Mouse (Mus musculus) olfactory bulb, adult 2 months (tissue): Measurements from ENCODE around the gene Armcx2. TPM values are rescaled to one million over a fixed set of nuclear protein-coding genes. Genes with fewer than 3 reads are reported as not detected.

Source experiments
- H3K27ac ChIP-seq: fragments of 200-500 bp; 2 replicates; pipeline ENCODE4 v1.5.1; 2012; ENCODE audit warnings: low read depth, low read length; ENCODE audit not compliant: insufficient read depth
- H3K4me1 ChIP-seq: fragments of 200-500 bp; 2 replicates; pipeline ENCODE4 v1.6.1; 2012; ENCODE audit warnings: low read length; ENCODE audit not compliant: control insufficient read depth, insufficient read depth
- H3K4me3 ChIP-seq: fragments of 200-500 bp; 2 replicates; pipeline ENCODE4 v1.5.1; 2012; ENCODE audit warnings: mild to moderate bottlenecking, low read depth, low read length, moderate library complexity; ENCODE audit not compliant: insufficient read depth
- CTCF ChIP-seq: fragments of 200-500 bp; IDR thresholded peaks from 2 replicates; pipeline ENCODE4 v1.5.1; 2012; ENCODE audit warnings: low read depth, mild to moderate bottlenecking, low read length, moderate library complexity; ENCODE audit not compliant: insufficient read depth
- POLR2A ChIP-seq: fragments of 200-500 bp; IDR thresholded peaks from 2 replicates; pipeline ENCODE4 v1.6.1; 2012; ENCODE audit warnings: mild to moderate bottlenecking, low read depth, low read length, moderate library complexity; ENCODE audit not compliant: insufficient read depth
- WGBS: fragments of 180-500 bp; shearing (Covaris S2); methylation state at CpG from one replicate; pipeline ENCODE4 v1.1.7; 2018; 5-methylcytosine and 5-hydroxymethylcytosine counted together
- polyA plus RNA-seq: library from polyadenylated mRNA; stranded (reverse); fragments of >200 nt; gene quantifications from 2 replicates; pipeline ENCODE4 v1.2.4, GENCODE M21; 2012; ENCODE audit warnings: low replicate concordance; ENCODE audit not compliant: missing spikeins, insufficient read depth, insufficient read length

Gene Armcx2
- polyA plus RNA-seq, 1 experiment: not detected

GRCm38 (mm10) chrX:134756434-134757292 lies 52.4 kb downstream of the Armcx2 start, which contains the start of gene Armcx3:
Armcx3 (plus strand) TSS chrX:134756595.
- Histone ChIP-seq H3K27ac (no peak within 1 kb of the TSS), H3K4me1 (no peaks in the 10 kb centered on the region), H3K4me3 (peak within 1 kb of the TSS; percentile 89)
- TF ChIP-seq POLR2A (no peak), CTCF (no peak)
- WGBS: 18% methylated on average over 46 of the region's 46 CpGs

Other genes starting within 250 kb of the Armcx2 start
- gene Btk, start 225.7 kb downstream of the Armcx2 start, polyA plus RNA-seq: not detected in 2 replicates
- not detected in 2 replicates for gene Rpl36a, start 223.6 kb downstream of the Armcx2 start, polyA plus RNA-seq
- gene Gla, start 208.1 kb downstream of the Armcx2 start, polyA plus RNA-seq: not detected in 2 replicates
- gene Hnrnph2, start 208.0 kb downstream of the Armcx2 start, polyA plus RNA-seq: not detected in 2 replicates
- not detected in 2 replicates for gene Armcx4, start 122.7 kb downstream of the Armcx2 start, polyA plus RNA-seq
- gene Armcx1, start 91.3 kb downstream of the Armcx2 start, polyA plus RNA-seq: not detected in 2 replicates
- gene Armcx6, start 57.8 kb downstream of the Armcx2 start, polyA plus RNA-seq: not detected in 2 replicates
- gene Armcx3, start 52.6 kb downstream of the Armcx2 start, polyA plus RNA-seq: not detected in 2 replicates
- gene Nxf2, start 155.5 kb upstream of the Armcx2 start, polyA plus RNA-seq: not detected in 2 replicates
- not detected in 2 replicates for gene Zmat1, start 200.0 kb upstream of the Armcx2 start, polyA plus RNA-seq